Mouse (Mus musculus) MEL (cell line): ENCODE results near the gene Arid4b. TPM values are rescaled to one million over a fixed set of nuclear protein-coding genes. Genes with fewer than 3 reads are reported as not detected.

Experiments
- DNase-seq: peaks from one replicate; pipeline ENCODE4 v3.0.0; 2011; ENCODE audit warnings: low read depth, low spot score
- H3K27ac ChIP-seq: 2 replicates; pipeline ENCODE4 v1.5.1; 2012; ENCODE audit warnings: low read depth, mild to moderate bottlenecking, control low read depth, low read length, moderate library complexity; ENCODE audit not compliant: control insufficient read depth
- H3K27me3 ChIP-seq, 2 experiments: fragments of 150-350 bp in 1 of 2; sonication (generic) in 1 of 2; 2 replicates each; pipeline ENCODE4 v1.6.1; 2012; ENCODE audit warnings: low read length in 2 of 2, mild to moderate bottlenecking in 2 of 2, improper control_type of control experiment in 1 of 2, moderate library complexity in 1 of 2; ENCODE audit not compliant: insufficient read depth in 2 of 2, control insufficient read depth in 1 of 2
- H3K36me3 ChIP-seq, 2 experiments: 2 replicates each; pipeline ENCODE4 v1.6.1; 2012 to 2014; ENCODE audit warnings: low read length in 2 of 2, improper control_type of control experiment in 1 of 2, inconsistent platforms in 1 of 2, mild to moderate bottlenecking in 1 of 2; ENCODE audit not compliant: insufficient read depth in 2 of 2, control insufficient read depth in 1 of 2
- H3K4me1 ChIP-seq, 2 experiments: fragments of 150-350 bp in 1 of 2; sonication (generic) in 1 of 2; 2 replicates each; pipeline ENCODE4 v1.6.1; 2012; ENCODE audit warnings: low read length in 2 of 2, improper control_type of control experiment in 1 of 2, mild to moderate bottlenecking in 1 of 2; ENCODE audit not compliant: insufficient read depth in 2 of 2, control insufficient read depth in 1 of 2
- H3K4me3 ChIP-seq, 2 experiments: fragments of 150-350 bp in 1 of 2; sonication (generic) in 1 of 2; 2 replicates each; pipeline ENCODE4 v1.5.1; 2012; ENCODE audit warnings: low read depth in 2 of 2, low read length in 2 of 2, mild to moderate bottlenecking in 2 of 2, moderate library complexity in 2 of 2, control low read depth in 1 of 2, improper control_type of control experiment in 1 of 2; ENCODE audit not compliant: control insufficient read depth in 1 of 2, insufficient read depth in 1 of 2
- H3K79me2 ChIP-seq: 2 replicates; pipeline ENCODE4 v1.6.1; 2012; ENCODE audit warnings: mild to moderate bottlenecking, low read length, moderate library complexity; ENCODE audit not compliant: control insufficient read depth, poor library complexity, insufficient read depth
- H3K9ac ChIP-seq: 2 replicates; pipeline ENCODE4 v1.6.1; 2012; ENCODE audit warnings: low read depth, mild to moderate bottlenecking, control low read depth, low read length, moderate library complexity; ENCODE audit not compliant: control insufficient read depth, poor library complexity, severe bottlenecking
- H3K9me3 ChIP-seq: fragments of 150-350 bp; sonication (generic); replicated peaks from 2 replicates; pipeline ENCODE4 v1.6.1; 2012; ENCODE audit warnings: mild to moderate bottlenecking, low read length, improper control_type of control experiment, moderate library complexity; ENCODE audit not compliant: insufficient read depth
- CHD1 ChIP-seq: IDR thresholded peaks from 2 replicates; pipeline ENCODE4 v1.6.1; 2012; ENCODE audit warnings: low read depth, mild to moderate bottlenecking, inconsistent platforms, low read length, improper control_type of control experiment
- CHD2 ChIP-seq: IDR thresholded peaks from 2 replicates; pipeline ENCODE4 v1.6.1; 2011; ENCODE audit warnings: low read length, improper control_type of control experiment
- ELF1 ChIP-seq: IDR thresholded peaks from 2 replicates; pipeline ENCODE4 v1.6.1; 2014; ENCODE audit warnings: low read depth, mild to moderate bottlenecking, inconsistent platforms, low read length, improper control_type of control experiment, moderate library complexity
- ETS1 ChIP-seq: IDR thresholded peaks from 2 replicates; pipeline ENCODE4 v1.6.1; 2012; ENCODE audit warnings: low read depth, mild to moderate bottlenecking, inconsistent platforms, low read length, improper control_type of control experiment, moderate library complexity
- MAX ChIP-seq: IDR thresholded peaks from 2 replicates; pipeline ENCODE4 v1.6.1; 2011; ENCODE audit warnings: low read length, improper control_type of control experiment
- MXI1 ChIP-seq: IDR thresholded peaks from 2 replicates; pipeline ENCODE4 v1.6.1; 2011; ENCODE audit warnings: mild to moderate bottlenecking, low read depth, low read length, improper control_type of control experiment
- MYB ChIP-seq: IDR thresholded peaks from 2 replicates; pipeline ENCODE4 v1.6.1; 2011; ENCODE audit warnings: mild to moderate bottlenecking, low read depth, low read length, improper control_type of control experiment
- MYC ChIP-seq: IDR thresholded peaks from 2 replicates; pipeline ENCODE4 v1.6.1; 2011; ENCODE audit warnings: low read depth, mild to moderate bottlenecking, low read length, improper control_type of control experiment, moderate library complexity
- POLR2AphosphoS2 ChIP-seq: IDR thresholded peaks from 2 replicates; pipeline ENCODE4 v1.6.1; 2011; ENCODE audit warnings: low read length, improper control_type of control experiment
- POLR2AphosphoS5 ChIP-seq: IDR thresholded peaks from 2 replicates; pipeline ENCODE4 v1.6.1; 2012; ENCODE audit warnings: low read depth, borderline replicate concordance, mild to moderate bottlenecking, inconsistent platforms, low read length, moderate library complexity, mixed read lengths
- SMC3 ChIP-seq: IDR thresholded peaks from 2 replicates; pipeline ENCODE4 v1.6.1; 2011; ENCODE audit warnings: low read depth, low read length, improper control_type of control experiment
- USF1 ChIP-seq: IDR thresholded peaks from 2 replicates; pipeline ENCODE4 v1.6.1; 2014; ENCODE audit warnings: low read depth, mild to moderate bottlenecking, inconsistent platforms, low read length, improper control_type of control experiment, moderate library complexity
- USF2 ChIP-seq, 2 experiments: IDR thresholded peaks; 2 replicates each; pipeline ENCODE4 v1.6.1; 2011 to 2012; ENCODE audit warnings: improper control_type of control experiment in 2 of 2, low read length in 2 of 2, borderline replicate concordance in 1 of 2, inconsistent platforms in 1 of 2, low read depth in 1 of 2, mild to moderate bottlenecking in 1 of 2; ENCODE audit not compliant: insufficient read depth in 1 of 2
- ZC3H11A ChIP-seq: IDR thresholded peaks from 2 replicates; pipeline ENCODE4 v1.6.1; 2012; ENCODE audit warnings: low read depth, mild to moderate bottlenecking, inconsistent platforms, low read length, improper control_type of control experiment
- ZMIZ1 ChIP-seq: IDR thresholded peaks from 2 replicates; pipeline ENCODE4 v1.6.1; 2012; ENCODE audit warnings: low read depth, mild to moderate bottlenecking, inconsistent platforms, low read length, improper control_type of control experiment, moderate library complexity
- ZNF384 ChIP-seq: IDR thresholded peaks from 2 replicates; pipeline ENCODE4 v1.6.1; 2012; ENCODE audit warnings: low read depth, mild to moderate bottlenecking, inconsistent platforms, low read length, improper control_type of control experiment
- polyA plus RNA-seq, 2 experiments: library from polyadenylated mRNA; stranded (reverse) in 1 of 2; unstranded in 1 of 2; fragments of >175 nt in 1 of 2; fragments of >200 nt in 1 of 2; gene quantifications; 2 replicates each; pipeline versions ENCODE4 v1.2.1 to v1.2.4; 2012; ENCODE audit warnings: low replicate concordance in 2 of 2, low read depth in 1 of 2; ENCODE audit not compliant: insufficient read length in 2 of 2, insufficient read depth in 1 of 2, missing spikeins in 1 of 2
- total RNA-seq: library from RNA; depleted of rRNA; stranded (reverse); fragments of 300-350 nt; gene quantifications from 2 replicates; pipeline ENCODE4 v1.2.3, GENCODE M21; 2012

The Arid4b gene
- total and polyA plus RNA-seq, 3 experiments, result 8.0 to 24.8 (median 13.0) TPM

DNA sequence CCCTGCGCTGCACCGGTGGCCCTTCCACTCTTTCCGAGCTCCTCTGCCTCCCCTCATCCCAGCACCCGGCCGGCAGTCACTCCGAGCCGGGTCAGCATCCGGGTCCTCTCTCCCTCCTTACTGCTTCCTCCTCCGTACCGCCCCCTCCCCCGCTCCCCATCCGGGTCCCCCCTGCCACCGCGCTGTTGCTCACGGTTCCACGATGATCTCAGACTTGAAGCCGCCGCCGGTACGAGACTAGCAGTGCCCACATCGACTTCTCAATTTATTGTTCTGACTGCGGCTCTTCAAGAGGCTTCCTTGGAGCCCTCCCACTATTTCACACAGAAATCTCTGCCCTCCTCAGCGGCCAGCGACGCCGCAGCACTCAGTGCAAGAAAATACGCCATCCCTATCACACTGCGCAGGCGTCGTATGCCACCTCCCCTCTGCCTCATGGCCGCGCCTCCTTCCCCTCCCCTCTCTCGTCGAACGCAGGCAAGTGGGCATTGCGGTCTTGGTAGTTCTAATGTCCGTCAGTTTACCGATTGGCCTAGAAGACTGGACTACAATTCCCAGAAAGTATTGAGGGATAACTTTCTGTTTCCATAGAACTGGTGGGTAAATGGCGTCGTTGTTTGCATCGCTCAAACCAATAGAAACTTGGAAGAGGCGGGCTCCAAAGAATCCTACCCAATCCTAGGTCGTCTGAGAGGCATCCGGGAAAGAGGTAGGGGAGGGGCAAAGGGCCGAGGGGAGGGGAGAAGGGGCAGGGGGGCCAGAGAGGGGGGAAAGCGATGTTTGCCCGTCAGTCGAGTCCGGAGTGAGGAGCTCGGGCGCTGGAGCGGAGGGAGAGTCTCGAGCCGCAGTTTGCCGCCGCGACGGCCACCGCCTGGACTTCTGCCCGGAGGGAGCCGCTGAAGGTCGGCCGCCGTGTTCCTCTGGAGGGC lies at the start of gene Arid4b, which contains the start of gene Ggps1 (continued):
- TF ChIP-seq POLR2AphosphoS5 (no peak), ETS1 (no peak), ZMIZ1 (peak; percentile 80), MXI1 (peak; percentile 61; the same call in 1 of the 2 replicates), SMC3 (no peak)

DNA sequence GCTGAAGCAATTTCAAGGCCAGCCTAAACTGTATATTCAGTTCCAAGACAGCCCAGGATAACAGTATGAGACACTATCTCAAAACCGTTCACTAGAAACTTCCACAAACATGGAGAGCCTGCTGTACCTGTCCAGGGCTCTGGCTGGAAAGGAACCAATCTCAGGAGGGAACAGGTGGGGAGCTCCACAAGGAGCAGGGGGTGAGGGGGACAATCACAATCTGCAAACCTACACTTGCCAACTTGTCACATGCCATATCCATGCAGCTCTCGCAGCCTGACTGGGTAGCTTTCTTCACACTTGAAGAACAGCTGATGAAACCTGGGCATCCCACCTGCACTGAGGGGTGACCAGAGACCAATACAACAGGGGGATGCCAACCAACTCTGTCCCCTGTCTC lies 49.0 kb upstream of the Arid4b start:
- no peak for TF ChIP-seq USF2 (IDR thresholded peaks at IDR 0.05; ENCODE audit: borderline replicate concordance in 1 of 2, insufficient read depth in 1 of 2, low read depth in 1 of 2, low read length in 2 of 2)
- TF ChIP-seq POLR2AphosphoS5, result no peak
- TF ChIP-seq ELF1, result no peak
- TF ChIP-seq ZC3H11A, result no peak
- TF ChIP-seq CHD1, result no peak
- no peak for TF ChIP-seq POLR2AphosphoS2
- no peak for TF ChIP-seq MYC
- no peak for TF ChIP-seq ZNF384
- Histone ChIP-seq H3K27ac (no peak overlapping the region), H3K36me3 (peaks cover 20 to 24% of the 10 kb centered on the region in 2 experiments), H3K27me3 (no peaks in the 10 kb centered on the region), H3K9me3 (no peaks in the 10 kb centered on the region), H3K79me2 (no peaks in the 10 kb centered on the region), H3K4me3 (no peak overlapping the region), H3K4me1 (peaks cover 16 to 20% of the 10 kb centered on the region in 2 experiments), H3K9ac (no peak overlapping the region)
- DNase-seq, result no peak

GRCm38 (mm10) chr13:14014540-14014939 lies 48.5 kb upstream of the Arid4b start:
- no peak overlapping the region for H3K9ac ChIP-seq
- H3K4me1 ChIP-seq, result peaks cover 19 to 25% of the 10 kb centered on the region in 2 experiments
- H3K9me3 ChIP-seq, result no peaks in the 10 kb centered on the region
- H3K36me3 ChIP-seq, result peaks cover 25% of the 10 kb centered on the region in 2 experiments
- H3K4me3 ChIP-seq, result no peak overlapping the region
- no peak for DNase-seq
- no peak overlapping the region for H3K27ac ChIP-seq
- no peaks in the 10 kb centered on the region for H3K27me3 ChIP-seq
- TF ChIP-seq CHD2, result no peak
- no peak for TF ChIP-seq USF1
- TF ChIP-seq USF2 (IDR thresholded peaks at IDR 0.05; ENCODE audit: borderline replicate concordance in 1 of 2, insufficient read depth in 1 of 2, low read depth in 1 of 2, low read length in 2 of 2), result no peak
- no peak for TF ChIP-seq MAX
- TF ChIP-seq SMC3, result no peak
- no peak for TF ChIP-seq ZMIZ1
- TF ChIP-seq MYB, result no peak
- no peak for TF ChIP-seq ELF1
- H3K79me2 ChIP-seq, result no peaks in the 10 kb centered on the region
